Mouse (Mus musculus) olfactory bulb, adult 2 months (tissue): ENCODE measurements around the gene Tmem132b.

ENCODE experiments used
- CTCF ChIP-seq: fragments of 200-500 bp; IDR thresholded peaks from 2 replicates; pipeline ENCODE4 v1.5.1; 2012; ENCODE audit warnings: low read depth, mild to moderate bottlenecking, low read length, moderate library complexity; ENCODE audit not compliant: insufficient read depth
- POLR2A ChIP-seq: fragments of 200-500 bp; IDR thresholded peaks from 2 replicates; pipeline ENCODE4 v1.6.1; 2012; ENCODE audit warnings: mild to moderate bottlenecking, low read depth, low read length, moderate library complexity; ENCODE audit not compliant: insufficient read depth

DNA sequence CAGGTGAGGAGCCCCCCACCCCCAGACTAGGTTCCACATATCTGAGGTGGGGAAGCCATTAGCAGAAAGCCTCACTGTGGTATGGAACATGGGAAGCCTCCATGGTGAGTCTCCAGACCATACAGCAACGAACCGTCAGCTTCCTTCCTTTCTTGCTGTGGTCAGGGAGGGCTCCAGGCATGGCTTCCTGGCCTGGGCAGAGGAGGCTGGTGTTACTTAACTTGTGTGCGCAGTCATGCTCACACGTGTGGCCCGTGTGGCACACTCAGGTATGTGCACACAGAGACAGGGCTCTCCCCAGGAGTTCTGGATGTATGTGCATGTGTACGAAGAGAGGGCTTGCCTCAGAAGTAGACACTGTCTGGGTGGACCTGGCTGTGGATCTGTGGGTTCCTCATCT, 27.9 kb upstream of the Tmem132b start:
- TF ChIP-seq CTCF (no peak), POLR2A (no peak)
